In the genomic region with DNA sequence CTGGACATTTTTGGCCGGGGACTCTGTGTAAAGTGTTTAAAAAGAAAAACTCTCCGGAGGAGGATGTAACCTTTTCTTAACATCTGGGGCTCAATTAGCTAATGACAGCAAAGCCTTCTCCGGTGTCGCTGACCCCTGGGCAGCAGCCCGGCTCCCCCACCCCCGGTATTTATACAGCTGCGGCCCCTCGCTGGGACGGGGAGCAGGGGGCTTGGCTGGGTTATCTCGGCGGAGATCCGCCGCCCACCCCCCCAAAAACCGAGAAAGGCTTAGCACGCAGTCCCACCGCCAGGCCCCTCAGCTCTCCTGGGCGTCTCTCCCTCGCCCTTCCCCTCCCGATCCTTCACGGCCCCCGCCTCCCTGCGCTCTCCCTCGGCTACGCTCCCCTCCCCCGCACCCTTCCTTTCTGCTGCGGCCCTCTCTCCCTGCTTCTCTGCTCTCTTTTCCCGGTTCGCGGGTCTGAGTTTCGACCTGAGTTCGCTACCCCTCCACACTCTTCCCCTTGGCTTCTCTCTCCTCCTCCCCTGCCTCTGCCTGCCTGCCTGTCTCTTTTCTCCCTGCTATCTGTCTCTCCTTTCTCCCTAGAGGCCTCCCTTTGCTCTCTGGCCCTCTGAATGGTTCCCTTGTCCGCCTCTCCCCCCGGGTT, we compare ENCODE assay signal across 8 mouse cellular contexts. TPM values are rescaled to one million over a fixed set of nuclear protein-coding genes. Genes with fewer than 3 reads are reported as not detected.
DNase-seq lines count a peak whose midpoint lies in the region; ATAC-seq lines count a peak whose summit lies in the region.

No protein-coding gene starts in this region.

- peaks cover 77% of the 10 kb centered on the region for H3K27me3 ChIP-seq in forebrain, embryonic 12.5 days
- no peaks in the 10 kb centered on the region for H3K27me3 ChIP-seq in intestine, embryonic 15.5 days (replicated peaks)

- under 1% methylated on average over 25 of the region's 33 CpGs for WGBS in forebrain, embryonic 12.5 days
- 2% methylated on average over 32 of the region's 33 CpGs for WGBS in intestine, embryonic 15.5 days

- H3K9ac ChIP-seq in forebrain, embryonic 12.5 days: peak overlapping the region; percentile 44
- H3K9ac ChIP-seq in intestine, embryonic 15.5 days: peak overlapping the region; percentile 57

- no peaks in the 10 kb centered on the region for H3K36me3 ChIP-seq in forebrain, embryonic 12.5 days (replicated peaks)
- H3K36me3 ChIP-seq in intestine, embryonic 15.5 days: no peaks in the 10 kb centered on the region

- peak overlapping the region; percentile 66 for H3K4me2 ChIP-seq in forebrain, embryonic 12.5 days
- H3K4me2 ChIP-seq in intestine, embryonic 15.5 days (replicated peaks): peak overlapping the region; percentile 94

- H3K4me1 ChIP-seq in forebrain, embryonic 12.5 days: peaks cover 49% of the 10 kb centered on the region
- H3K4me1 ChIP-seq in intestine, embryonic 15.5 days (replicated peaks): peaks cover 48% of the 10 kb centered on the region

- H3K27ac ChIP-seq in forebrain, embryonic 12.5 days: peak overlapping the region; percentile 42; the same call in 1 of the 2 replicates
- H3K27ac ChIP-seq in intestine, embryonic 15.5 days: peak overlapping the region; percentile 77

- intact Hi-C loops in gastrocnemius, postnatal 14 days (cut with DNase I; ENCODE audit: low total_unique reads): no loop called here
- intact Hi-C loops in gastrocnemius, postnatal 36 days (cut with DNase I): loop anchor here (5.0 kb wide), 3 partner anchors 51 to 141 kb away; no protein-coding TSS in a partner anchor

- peak; percentile 50 for DNase-seq in gastrocnemius, postnatal 14 days
- DNase-seq in gastrocnemius, postnatal 36 days: no peak
- peak; percentile 63 for DNase-seq in MN1 (ENCODE audit: low spot score)
- peak; percentile 35 for DNase-seq in lung, postnatal 36 days
- peak; percentile 56 for DNase-seq in right cerebral cortex, postnatal 4 days
- no peak for DNase-seq in thymus, postnatal 36 days

- ATAC-seq in forebrain, embryonic 12.5 days (ENCODE audit: low FRiP score): peak; percentile 34
- peak; percentile 64 for ATAC-seq in intestine, embryonic 15.5 days

- H3K4me3 ChIP-seq in forebrain, embryonic 12.5 days (replicated peaks): peak overlapping the region; percentile 41
- H3K4me3 ChIP-seq in intestine, embryonic 15.5 days (replicated peaks): peak overlapping the region; percentile 43

- no peaks in the 10 kb centered on the region for H3K9me3 ChIP-seq in forebrain, embryonic 12.5 days
- H3K9me3 ChIP-seq in intestine, embryonic 15.5 days: no peaks in the 10 kb centered on the region

RNA-seq across cellular contexts. Expression of gene Ephb3, which starts 42.0 kb away (rescaled TPM):
- 1 to 10 TPM; 2.9 to 4.8 TPM for total RNA-seq in gastrocnemius, postnatal 14 days (2021)
- total RNA-seq in gastrocnemius, postnatal 36 days (2021): 1 to 10 TPM in 1 of 2 experiments, under 1 TPM in 1; 0.84 to 1.4 TPM
- 16.7 and 17.7 TPM in 2 replicates for polyA plus RNA-seq in forebrain, embryonic 12.5 days (2016; fragmentation: Nextera tagmentation; extraction: Ambion mirVana)
- polyA plus RNA-seq in intestine, embryonic 15.5 days (2015; fragmentation: Nextera tagmentation; extraction: Ambion mirVana): 11.9 and 12.3 TPM in 2 replicates

Comparison
In these comparisons a context has a peak if more than half of its experiments do, and no peak if none do; other contexts are left out.
1. DNase-seq: peak in gastrocnemius, postnatal 14 days (single experiment), MN1 (single experiment), lung, postnatal 36 days (single experiment) and right cerebral cortex, postnatal 4 days (single experiment); none in gastrocnemius, postnatal 36 days (0 of 2) and thymus, postnatal 36 days (0 of 2).